Mouse (Mus musculus) layer of hippocampus, postnatal 10 days (tissue): ENCODE data around the gene Ankmy1. TPM values are rescaled to one million over a fixed set of nuclear protein-coding genes. Genes with fewer than 3 reads are reported as not detected.

Experiments
- DNase-seq, 2 experiments: peaks; one replicate each; pipeline ENCODE4 v3.0.0; 2021; ENCODE audit warnings: low spot score in 2 of 2
- long read RNA-seq: library from polyadenylated mRNA; stranded (forward); transcript quantifications from one replicate; pipeline ENCODE4 v2.0.0, GENCODE M21; 2023
- total RNA-seq, 2 experiments: library from RNA; stranded (reverse); gene quantifications; 2 replicates each; pipeline ENCODE4 v1.2.3; 2021

Gene Ankmy1
- total RNA-seq: under 1 TPM in 1 of 2 experiments, not detected in 1; 0.21 TPM
- long read RNA-seq, partial matches to known transcripts: 0 of 3 reads
- long read RNA-seq, other reads (novel, unspliced or antisense): 3 of 3 reads

DNA sequence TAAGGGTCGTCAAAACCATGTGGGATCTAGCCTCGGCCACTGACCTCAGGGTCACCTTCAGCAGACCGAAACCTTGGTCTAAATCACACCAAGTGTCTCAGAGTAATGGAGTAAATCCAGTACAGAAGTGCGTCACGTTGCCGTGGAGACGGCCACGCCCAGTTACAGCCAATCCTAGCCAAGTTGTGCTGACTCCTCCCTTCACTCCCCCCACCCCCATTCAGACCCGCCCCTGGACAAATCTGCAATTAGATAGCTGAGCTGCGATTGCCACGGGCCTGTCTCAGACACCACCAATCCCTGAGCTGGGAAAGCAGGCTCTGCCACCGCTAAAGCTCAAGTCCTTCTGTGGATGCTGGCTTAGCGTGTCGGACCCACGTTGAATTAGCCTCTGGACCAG, at the start of gene Ankmy1:
TSS of gene Ankmy1 (minus strand) at position 121 of the 400 bp plus-strand sequence.
- peak; percentile 61 to 67 for DNase-seq

DNA sequence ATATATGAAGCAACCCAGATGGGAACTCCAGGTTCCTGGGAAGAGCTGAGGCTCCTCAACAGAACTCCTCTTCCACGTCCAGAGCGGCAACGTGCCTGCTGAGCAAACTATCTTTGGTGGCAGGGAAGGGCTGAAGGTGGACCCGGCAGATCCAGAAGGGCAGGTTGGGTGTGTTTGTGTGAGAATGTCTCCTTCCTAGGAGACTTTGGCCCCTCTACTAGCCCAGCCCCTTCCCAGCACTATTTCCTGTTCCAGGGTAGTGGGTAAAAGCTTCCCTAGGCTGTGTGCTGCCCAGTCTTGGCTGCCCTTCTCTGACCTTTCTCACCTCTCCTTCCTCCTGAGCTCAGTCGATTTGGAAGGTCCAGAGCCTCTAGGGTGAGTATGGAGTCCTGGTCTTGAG, 47.9 kb upstream of the Ankmy1 start, which contains the start of gene Gpr35:
TSS of gene Gpr35 (plus strand) at position 259 of the 400 bp plus-strand sequence.
- DNase-seq: peak in 1 of 2 experiments; percentile 7

DNA sequence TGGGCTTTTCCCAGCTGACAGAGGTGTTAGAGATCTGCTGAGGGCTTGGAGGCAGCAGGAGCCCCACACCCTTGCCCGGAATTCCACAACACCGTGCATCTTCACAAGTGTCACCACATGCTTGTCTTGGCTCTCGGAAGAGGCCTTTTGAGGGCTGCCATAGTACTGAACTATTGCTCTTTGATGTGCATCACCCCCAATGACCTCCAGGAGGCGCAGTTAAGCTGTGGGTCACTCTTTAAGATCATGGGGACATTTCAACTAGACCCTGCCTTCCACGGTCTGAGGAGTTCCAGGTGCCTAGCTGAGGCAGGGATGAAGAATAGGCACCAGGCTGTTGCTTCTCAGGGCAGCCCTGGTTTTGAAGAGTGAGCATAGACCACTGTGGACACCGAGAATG, 46.7 kb upstream of the Ankmy1 start:
- peak in 1 of 2 experiments; percentile 24 for DNase-seq

DNA sequence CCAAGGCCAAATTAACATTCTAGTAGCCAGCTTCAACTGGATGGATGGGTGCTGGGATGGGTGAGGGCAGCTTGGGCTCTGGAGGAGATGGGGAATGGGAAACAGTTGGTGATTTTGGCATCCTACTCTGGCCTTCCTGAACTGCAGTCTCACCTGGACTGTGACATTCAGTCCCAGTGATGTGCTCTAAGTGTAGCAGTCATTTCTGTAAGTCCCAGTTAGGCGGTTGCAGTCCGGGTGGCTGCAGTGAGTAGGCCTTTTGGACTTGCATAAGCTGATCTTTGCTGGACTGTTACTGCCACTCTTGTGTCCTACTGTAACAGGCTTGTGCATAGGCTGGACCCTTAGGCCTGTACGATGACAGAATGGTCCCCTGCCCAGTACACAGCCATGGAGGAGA, 45.3 kb upstream of the Ankmy1 start:
- peak in 1 of 2 experiments; percentile 8 for DNase-seq

DNA sequence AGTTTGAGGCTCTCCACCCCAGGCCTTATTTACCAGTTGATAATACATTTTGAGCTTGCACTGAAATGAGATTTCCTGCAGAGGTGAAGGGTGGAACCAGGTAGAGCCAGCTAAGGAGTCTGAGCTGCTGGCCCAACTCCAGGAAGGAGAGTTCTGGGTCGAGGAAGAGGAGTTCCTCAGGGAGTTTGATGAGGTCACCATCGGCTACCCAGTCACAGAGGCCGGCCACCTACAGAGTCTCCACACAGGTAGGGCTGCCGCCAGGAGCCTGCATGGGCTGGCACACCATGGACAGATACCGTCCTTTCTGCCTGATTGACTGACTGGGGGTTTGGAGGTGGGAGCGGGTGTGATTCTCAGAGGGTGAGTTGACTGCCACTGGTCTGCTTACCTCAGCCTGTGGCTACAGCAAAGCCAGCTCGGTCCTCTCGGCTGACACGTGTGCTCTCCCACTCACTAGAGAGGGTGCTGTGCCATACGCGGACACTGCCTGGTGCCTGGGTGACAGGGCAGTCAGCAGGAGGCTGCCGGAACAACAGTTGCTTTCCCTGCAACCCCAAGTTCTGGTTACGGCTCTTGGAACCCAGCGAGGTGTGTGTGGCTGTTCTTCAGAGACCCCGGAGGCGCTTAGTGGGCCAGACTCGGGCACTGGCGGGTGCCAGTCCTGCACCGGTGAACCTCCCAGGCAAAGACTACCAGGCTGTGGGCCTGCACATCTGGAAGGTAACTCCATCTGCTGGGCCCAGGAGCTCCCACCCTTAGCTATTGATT, 40.7 kb upstream of the Ankmy1 start:
- no peak for DNase-seq

DNA sequence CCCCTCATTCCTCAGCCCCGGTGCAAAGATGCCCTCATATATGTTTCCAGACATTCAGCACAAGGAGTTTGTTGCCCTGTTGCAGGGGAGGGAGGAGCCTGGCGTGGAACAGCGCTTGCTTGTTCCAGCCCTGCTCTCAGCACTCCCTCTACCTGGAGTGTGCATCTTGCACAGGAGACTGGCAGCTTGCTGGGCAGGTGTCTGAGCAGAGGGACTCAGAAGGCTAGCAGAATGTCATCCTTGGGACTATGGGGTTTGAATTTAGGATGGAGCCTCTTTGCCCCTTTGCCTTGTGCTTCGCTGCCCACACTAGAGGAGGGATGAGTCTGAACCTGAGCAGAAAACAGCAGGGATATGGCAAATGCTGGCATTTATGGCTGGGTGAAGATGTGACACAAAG, 37.0 kb upstream of the Ankmy1 start:
- no peak for DNase-seq

DNA sequence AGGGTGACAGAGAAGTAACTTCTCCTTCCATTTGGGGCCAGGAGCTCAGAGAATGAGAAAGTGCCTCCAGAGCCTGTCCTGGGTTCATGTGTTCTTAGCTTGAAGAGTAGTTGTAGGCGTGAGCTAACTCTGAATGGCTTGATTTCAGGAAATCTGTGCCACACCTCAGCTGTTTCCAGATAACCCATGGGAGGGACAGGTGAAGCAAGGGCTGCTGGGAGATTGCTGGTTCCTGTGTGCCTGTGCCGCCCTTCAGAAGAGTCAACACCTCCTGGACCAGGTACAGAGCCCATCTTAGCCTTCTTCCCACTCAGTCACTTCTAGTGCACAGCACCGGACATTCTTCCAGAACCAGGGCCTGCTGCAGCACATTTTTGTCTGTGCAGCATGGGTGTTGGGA, 35.1 kb upstream of the Ankmy1 start:
- no peak for DNase-seq

DNA sequence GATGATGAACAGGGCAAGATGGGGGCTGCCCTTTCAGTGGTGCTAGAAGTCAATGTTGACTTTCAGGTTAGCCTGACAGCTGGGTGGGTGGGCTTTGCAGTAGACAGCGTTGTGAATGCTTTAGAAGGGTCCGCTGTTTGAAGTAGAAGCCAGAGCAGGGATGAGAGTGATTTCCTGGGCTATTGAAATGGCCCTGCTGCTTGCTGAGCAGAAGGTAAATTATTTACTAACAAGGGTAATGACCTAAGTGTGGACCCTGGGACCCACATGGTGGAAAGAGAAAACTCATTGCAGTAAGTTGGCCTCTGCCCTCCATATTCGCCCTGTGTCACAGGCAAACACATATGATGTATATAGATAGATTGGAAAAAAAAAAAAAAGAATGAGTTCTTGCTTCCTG, 33.8 kb upstream of the Ankmy1 start:
- no peak for DNase-seq

DNA sequence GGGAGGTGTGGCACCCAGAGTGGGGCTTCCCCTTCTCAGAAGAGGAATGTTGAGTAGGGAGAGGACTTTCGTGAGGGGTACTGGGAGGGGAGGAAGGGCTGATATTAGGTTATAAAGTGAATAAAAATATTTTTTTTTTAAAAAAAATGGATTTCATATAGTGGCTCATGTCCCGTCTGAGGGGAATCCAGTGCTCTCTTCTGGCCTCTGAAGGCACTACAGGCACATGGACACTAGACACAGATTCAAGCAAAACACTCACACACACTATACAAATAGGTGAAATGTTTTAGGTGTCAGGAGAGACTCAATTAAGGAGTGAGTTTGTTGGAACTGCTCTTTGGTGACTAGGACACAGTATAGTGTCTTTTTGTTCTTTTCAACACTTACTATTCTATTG, 33.3 kb upstream of the Ankmy1 start:
- no peak for DNase-seq

DNA sequence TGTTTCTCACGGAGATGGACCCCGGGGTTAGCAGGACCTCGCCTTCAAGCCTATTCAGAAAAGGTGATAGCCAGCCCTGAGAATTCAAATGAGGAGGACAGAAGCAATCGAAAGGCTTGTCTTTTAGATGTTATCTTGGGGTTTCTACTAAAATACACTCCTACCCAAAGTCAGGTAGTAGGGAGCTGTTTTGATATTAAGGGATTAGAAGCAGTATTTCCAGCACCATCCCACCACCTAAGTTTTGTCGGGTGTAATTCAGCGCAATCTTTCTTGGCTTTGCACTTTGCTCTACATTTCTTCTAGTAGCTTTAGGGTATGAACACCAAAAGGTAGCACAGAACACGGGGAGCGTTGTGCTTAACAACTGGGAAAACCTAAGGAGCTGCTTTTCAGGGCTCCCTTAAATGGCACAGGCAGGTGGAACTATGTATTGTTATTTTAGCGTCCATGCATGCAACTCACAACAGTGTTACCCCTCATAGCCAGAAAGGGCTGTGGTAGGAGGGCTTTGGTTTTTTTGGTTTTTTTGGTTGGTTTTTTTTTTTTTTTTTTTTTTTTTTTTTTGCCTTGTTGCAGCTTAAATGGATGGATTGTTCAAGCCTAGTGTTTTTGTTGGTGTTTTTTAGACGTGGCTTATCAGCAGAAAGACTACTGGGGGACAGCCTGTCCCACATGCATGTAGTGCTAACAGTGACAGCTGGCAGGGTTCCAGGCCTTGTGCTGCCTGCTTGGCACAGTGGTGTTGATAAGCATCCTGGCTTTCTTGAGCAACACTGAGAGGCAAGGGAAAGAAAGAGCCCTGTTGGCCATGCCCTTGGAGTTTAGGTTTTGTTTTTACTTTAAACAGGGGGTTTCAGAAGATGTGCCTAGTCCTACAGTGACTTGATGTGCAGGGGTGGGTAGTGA, 32.6 kb upstream of the Ankmy1 start:
- peak in 1 of 2 experiments; percentile 45 for DNase-seq

DNA sequence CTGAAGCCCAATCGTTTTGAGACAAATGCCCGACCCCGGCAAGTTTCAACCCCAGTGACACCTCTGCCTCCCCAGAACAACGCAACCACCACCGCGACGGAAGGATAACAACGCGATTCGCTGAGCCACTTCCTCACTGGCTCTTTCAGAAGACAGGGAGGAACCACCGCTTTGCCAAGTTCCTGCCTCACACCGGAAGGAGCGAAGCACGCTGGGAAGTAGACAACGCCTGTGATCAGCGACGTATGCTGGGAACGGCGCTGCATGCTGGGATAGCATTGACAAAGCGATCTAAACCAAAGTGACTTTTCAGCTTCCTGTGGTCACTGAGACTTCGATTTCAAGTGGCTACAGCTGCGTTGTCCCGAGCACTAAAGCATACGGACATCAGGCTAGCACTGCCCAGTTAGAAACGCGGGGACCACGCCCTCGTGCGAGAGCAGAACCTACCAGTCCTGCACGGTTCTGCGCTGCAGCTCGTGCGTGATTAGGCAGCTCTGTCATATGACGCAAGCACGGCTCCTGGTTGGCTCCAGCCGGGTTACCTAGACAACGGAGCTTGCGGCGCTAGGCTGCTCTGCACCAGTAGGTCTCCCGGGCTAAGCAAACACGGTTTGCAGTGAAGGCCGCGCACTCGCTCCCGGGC, 31.6 kb upstream of the Ankmy1 start, which contains the start of gene Capn10:
TSS of gene Capn10 (plus strand) at position 195 of the 646 bp plus-strand sequence.
- DNase-seq: peak; percentile 89 to 92

DNA sequence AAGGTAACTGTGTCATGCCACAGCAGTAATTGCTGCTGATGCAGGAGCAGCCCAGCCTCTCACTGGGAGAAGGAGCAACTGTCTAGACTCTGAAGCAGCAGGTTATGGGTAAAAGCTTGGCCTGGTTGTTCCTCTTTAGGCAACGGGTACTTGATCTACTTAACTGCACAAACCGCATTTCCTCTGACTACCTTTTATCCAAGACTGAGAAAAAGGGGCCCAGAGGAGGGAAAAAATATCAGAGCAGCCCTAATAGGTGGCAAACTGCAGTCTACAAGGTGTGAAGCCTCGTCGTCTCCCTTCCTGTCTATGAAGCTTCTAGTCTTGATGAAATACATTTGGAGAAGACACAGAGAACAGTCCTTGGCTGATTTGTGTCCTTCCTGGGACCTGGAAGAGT, 30.9 kb upstream of the Ankmy1 start:
- DNase-seq: no peak

DNA sequence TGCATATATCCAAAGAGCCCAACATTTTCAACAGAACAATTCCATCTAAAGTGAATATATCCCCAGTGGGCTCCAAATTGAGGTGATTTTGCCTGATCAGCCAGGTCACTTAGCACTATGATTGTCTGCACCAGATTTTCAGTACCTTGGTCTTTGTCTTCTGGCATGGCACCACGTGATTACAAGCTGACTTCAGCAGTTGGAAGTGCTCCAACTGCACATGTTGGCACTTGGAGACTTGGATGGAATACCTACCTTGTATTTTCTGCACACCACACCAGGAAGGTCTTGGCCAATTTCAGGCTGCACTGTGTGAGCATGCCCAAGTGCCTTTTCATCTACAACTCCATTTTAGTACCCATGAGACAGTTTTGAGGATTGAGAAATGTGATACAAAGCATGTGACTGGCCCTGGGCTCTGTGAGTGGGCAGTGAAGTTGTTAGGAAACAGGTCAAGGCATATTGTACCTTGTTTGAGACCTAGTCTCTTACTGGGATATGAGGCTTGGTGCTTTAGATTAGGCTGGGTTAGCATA, 27.5 kb upstream of the Ankmy1 start:
- DNase-seq: no peak

DNA sequence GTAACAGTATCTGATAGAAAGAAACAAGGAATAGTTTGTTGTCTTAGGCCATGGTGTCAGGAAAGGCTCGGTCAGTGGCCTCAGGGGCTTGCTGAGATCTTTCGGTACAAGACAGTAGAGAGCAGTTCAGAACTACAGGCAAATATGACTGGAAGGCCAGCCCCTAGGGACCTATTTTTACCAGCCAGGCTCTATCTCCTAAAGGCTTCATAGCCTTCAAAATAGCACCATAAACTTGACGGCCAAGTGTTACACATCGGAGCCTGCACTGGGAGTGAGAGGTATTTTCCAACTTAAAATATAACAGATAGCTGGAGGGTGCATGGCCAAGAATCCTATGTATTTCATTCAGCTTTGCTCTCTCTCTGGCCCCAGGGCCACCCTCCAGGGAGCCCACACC, 18.8 kb upstream of the Ankmy1 start:
- no peak for DNase-seq

DNA sequence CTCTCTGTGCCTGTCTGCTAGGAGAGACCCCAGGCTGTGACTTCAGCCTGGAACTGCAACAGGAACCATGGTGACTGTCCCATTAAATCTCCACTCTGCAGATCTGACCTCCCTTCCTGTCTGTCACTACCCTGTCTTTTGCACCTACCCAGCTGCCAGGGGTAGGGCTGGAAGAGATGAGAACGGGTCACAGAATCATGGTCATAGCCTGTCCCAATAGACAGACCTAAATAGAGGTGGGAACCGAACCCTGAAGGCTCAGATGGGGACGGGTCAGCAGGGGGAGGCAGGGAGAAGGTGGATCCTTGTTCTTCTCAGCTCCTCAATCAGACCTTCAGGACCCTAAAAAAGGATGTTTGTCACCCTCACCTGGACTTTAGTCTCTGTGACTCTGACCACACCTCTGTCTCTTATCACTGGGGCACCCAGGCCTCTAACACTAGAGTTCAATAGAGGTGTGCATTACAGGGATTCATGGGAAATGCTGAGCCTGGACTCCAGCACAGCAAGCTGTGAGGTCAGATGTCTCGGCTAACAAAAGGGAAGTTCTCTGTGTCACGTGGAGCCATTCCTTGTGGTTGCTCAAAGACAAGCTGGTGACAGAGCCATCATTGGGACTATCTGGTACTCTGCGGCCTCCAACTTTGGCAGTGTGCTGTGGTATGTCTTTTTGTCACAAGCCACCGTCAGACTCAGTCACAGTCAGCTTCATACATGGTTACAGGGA, 17.9 kb upstream of the Ankmy1 start:
- no peak for DNase-seq

DNA sequence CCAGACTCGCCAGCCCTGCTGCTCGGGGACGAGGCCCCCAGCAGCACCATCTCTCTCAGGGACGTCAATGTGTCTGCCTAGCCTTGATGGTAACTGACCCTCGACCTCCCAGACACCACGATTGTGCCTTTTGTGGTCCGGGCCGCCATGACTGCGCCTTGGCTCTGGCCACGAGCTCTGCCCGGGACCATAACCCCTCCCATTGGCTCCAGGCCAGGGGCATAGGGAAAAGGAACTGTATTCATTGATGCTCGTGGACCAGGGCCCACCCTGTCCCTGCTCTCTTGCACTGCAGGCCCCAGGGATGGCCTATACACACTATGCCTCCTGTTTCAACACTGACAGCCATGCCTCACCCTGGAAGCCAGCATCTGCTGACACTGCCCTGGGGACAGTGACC, 17.1 kb upstream of the Ankmy1 start:
- DNase-seq: no peak

DNA sequence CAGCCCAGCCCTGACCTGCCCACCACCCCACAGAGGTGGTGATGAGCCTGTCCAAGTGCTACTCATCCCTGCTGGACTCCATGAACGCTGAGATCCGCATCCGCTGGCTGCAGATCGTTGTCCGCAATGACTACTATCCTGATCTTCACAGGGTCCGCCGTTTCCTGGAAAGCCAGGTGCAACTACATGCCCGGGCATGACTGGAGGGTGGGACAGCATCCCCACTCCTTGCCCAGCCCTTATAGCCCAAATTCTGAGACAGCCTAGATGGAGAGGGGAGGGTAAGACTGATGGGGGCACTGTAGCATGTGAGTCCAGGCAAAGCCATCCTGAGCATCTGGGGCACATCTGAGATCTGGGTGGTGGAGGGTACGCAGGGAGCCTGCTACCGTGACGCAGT, 16.4 kb upstream of the Ankmy1 start:
- no peak for DNase-seq

DNA sequence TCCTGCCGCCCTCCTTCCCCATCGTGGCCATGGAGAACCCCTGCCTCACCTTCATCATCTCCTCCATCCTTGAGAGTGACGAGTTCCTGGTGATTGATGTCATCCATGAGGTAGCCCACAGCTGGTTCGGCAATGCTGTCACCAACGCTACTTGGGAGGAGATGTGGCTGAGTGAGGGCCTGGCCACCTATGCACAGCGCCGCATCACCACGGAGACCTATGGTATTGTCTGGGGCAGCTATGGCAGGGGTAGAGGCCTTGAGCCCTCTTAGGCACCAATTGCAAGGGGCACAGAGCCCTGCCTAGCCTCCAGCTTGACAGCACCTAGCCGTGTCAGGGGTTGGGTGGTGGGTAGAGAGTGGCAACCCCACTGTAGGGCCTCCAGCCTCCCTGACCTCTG, 14.0 kb upstream of the Ankmy1 start:
- no peak for DNase-seq

DNA sequence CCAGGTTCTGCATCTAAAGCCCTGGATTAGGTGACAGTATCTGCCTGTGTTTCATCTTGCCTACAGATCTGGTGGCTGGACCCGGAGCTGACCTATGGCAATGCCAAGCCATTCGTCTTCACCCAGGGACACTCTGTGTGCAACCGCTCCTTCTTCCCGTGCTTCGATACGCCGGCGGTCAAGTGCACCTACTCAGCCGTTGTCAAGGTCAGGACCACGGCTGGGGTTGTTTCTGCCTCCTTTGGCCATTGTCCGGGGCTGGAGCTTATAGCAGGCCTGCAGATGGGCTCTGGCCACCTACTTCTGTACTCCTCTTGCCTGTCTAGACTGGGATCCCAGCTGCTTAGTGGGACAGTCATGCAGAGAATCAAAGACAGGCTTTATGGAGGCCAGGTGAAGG, 12.3 kb upstream of the Ankmy1 start:
- no peak for DNase-seq

DNA sequence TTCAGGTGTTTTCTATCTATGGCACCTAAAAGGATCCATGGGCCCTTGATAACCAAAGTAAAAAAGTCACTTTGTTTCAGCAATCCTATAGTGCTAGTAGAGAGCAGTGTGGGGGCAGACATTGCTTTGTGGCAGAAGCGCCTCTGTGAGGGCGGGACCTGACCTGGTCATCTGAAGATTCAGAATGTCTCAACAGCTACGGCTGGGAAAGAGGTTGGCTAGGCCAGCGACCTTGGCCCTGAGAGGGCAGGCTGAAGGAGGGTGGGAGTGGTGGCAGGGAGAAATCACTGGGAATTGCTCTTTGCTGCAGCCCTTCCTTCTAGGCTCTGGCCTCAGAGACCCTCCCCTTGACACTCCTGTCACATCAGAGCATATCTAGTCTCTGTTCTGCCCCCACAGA, 11.5 kb upstream of the Ankmy1 start:
- no peak for DNase-seq

DNA sequence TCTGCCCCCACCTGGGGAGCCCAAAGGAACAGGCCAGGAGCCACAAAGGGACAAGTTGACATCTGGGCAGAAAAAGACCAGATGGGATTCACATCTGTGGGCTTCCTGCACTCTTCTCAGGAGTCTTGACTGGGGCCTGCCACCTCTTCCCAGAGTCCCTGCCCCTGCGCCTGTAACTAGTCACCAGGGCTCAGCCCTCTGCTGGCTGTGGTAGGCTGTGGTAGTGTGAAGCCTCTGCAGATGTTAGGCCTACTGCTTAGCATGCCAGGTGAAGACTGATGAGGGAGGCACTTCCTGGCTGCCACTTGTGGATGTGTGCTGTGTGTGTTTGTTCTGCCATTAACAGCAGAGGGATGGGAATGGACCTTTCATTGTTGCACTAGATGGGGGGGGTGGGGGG, 9.6 kb upstream of the Ankmy1 start:
- DNase-seq: no peak
